Mouse (Mus musculus): ENCODE results near the gene Sez6l2. TPM values are rescaled to one million over a fixed set of nuclear protein-coding genes. Genes with fewer than 3 reads are reported as not detected.

Gene Sez6l2
- polyA plus RNA-seq, 1 experiment from 2014 or later: 0.78 TPM

Other genes with a start within 250 kb of the Sez6l2 start
- 1,525 and 1,527 TPM in 2 replicates for gene Coro1a, start 242.8 kb upstream of the Sez6l2 start, polyA plus RNA-seq (2015; fragmentation: Nextera tagmentation; extraction: Ambion mirVana)
- 35.6 and 37.4 TPM in 2 replicates for gene Mapk3, start 191.0 kb upstream of the Sez6l2 start, polyA plus RNA-seq (2015; fragmentation: Nextera tagmentation; extraction: Ambion mirVana)
- gene Gdpd3, start 184.2 kb upstream of the Sez6l2 start, polyA plus RNA-seq (2015; fragmentation: Nextera tagmentation; extraction: Ambion mirVana): 1.6 TPM in 2 replicates
- gene Ypel3, start 173.6 kb upstream of the Sez6l2 start, polyA plus RNA-seq (2015; fragmentation: Nextera tagmentation; extraction: Ambion mirVana): 153 and 180 TPM in 2 replicates
- gene Tbx6, start 169.1 kb upstream of the Sez6l2 start, polyA plus RNA-seq (2015; fragmentation: Nextera tagmentation; extraction: Ambion mirVana): 0.28 and 0.48 TPM in 2 replicates
- gene Ppp4c, start 158.1 kb upstream of the Sez6l2 start, polyA plus RNA-seq (2015; fragmentation: Nextera tagmentation; extraction: Ambion mirVana): 306 TPM in 2 replicates
- gene Fam57b, start 152.9 kb upstream of the Sez6l2 start, polyA plus RNA-seq (2015; fragmentation: Nextera tagmentation; extraction: Ambion mirVana): 0.19 and 0.20 TPM in 2 replicates
- gene 4930451I11Rik, start 118.9 kb upstream of the Sez6l2 start, polyA plus RNA-seq (2015; fragmentation: Nextera tagmentation; extraction: Ambion mirVana): not detected in 2 replicates
- gene Doc2a, start 103.1 kb upstream of the Sez6l2 start, polyA plus RNA-seq (2015; fragmentation: Nextera tagmentation; extraction: Ambion mirVana): 0.21 and 0.33 TPM in 2 replicates
- 16.9 and 22.6 TPM in 2 replicates for gene Hirip3, start 88.6 kb upstream of the Sez6l2 start, polyA plus RNA-seq (2015; fragmentation: Nextera tagmentation; extraction: Ambion mirVana)
- 82.9 and 98.9 TPM in 2 replicates for gene Ino80e, start 88.2 kb upstream of the Sez6l2 start, polyA plus RNA-seq (2015; fragmentation: Nextera tagmentation; extraction: Ambion mirVana)
- gene Taok2, start 65.9 kb upstream of the Sez6l2 start, polyA plus RNA-seq (2015; fragmentation: Nextera tagmentation; extraction: Ambion mirVana): 21.2 and 26.6 TPM in 2 replicates
- 37.4 and 38.9 TPM in 2 replicates for gene Tmem219, start 27.6 kb upstream of the Sez6l2 start, polyA plus RNA-seq (2015; fragmentation: Nextera tagmentation; extraction: Ambion mirVana)
- gene Kctd13, start 21.7 kb upstream of the Sez6l2 start, polyA plus RNA-seq (2015; fragmentation: Nextera tagmentation; extraction: Ambion mirVana): 15.8 and 18.0 TPM in 2 replicates
- gene Asphd1, start 981 bp upstream of the Sez6l2 start, polyA plus RNA-seq (2015; fragmentation: Nextera tagmentation; extraction: Ambion mirVana): not detected in 2 replicates
- gene Cdipt, start 25.4 kb downstream of the Sez6l2 start, polyA plus RNA-seq (2015; fragmentation: Nextera tagmentation; extraction: Ambion mirVana): 91.9 and 94.6 TPM in 2 replicates
- 1.6 and 1.7 TPM in 2 replicates for gene Cdiptos, start 25.5 kb downstream of the Sez6l2 start, polyA plus RNA-seq (2015; fragmentation: Nextera tagmentation; extraction: Ambion mirVana)
- 29.8 and 32.5 TPM in 2 replicates for gene Mvp, start 64.1 kb downstream of the Sez6l2 start, polyA plus RNA-seq (2015; fragmentation: Nextera tagmentation; extraction: Ambion mirVana)
- gene Pagr1b, start 65.9 kb downstream of the Sez6l2 start, polyA plus RNA-seq (2015; fragmentation: Nextera tagmentation; extraction: Ambion mirVana): 0.60 and 1.2 TPM in 2 replicates
- 51.8 and 100 TPM in 2 replicates for gene Pagr1a, start 66.8 kb downstream of the Sez6l2 start, polyA plus RNA-seq (2015; fragmentation: Nextera tagmentation; extraction: Ambion mirVana)
- gene Gm42742, start 70.5 kb downstream of the Sez6l2 start, polyA plus RNA-seq (2015; fragmentation: Nextera tagmentation; extraction: Ambion mirVana): 57.8 and 80.0 TPM in 2 replicates
- 0.57 and 0.69 TPM in 2 replicates for gene Prrt2, start 70.6 kb downstream of the Sez6l2 start, polyA plus RNA-seq (2015; fragmentation: Nextera tagmentation; extraction: Ambion mirVana)
- gene Maz, start 76.5 kb downstream of the Sez6l2 start, polyA plus RNA-seq (2015; fragmentation: Nextera tagmentation; extraction: Ambion mirVana): 111 and 132 TPM in 2 replicates
- gene Kif22, start 91.9 kb downstream of the Sez6l2 start, polyA plus RNA-seq (2015; fragmentation: Nextera tagmentation; extraction: Ambion mirVana): 117 and 133 TPM in 2 replicates
- gene Zg16, start 136.8 kb downstream of the Sez6l2 start, polyA plus RNA-seq (2015; fragmentation: Nextera tagmentation; extraction: Ambion mirVana): 2.4 and 2.7 TPM in 2 replicates
- 154 and 165 TPM in 2 replicates for gene AI467606, start 140.8 kb downstream of the Sez6l2 start, polyA plus RNA-seq (2015; fragmentation: Nextera tagmentation; extraction: Ambion mirVana)
- gene Qprt, start 171.7 kb downstream of the Sez6l2 start, polyA plus RNA-seq (2015; fragmentation: Nextera tagmentation; extraction: Ambion mirVana): 0.99 and 1.4 TPM in 2 replicates
- 26.6 and 26.7 TPM in 2 replicates for gene Spn, start 187.3 kb downstream of the Sez6l2 start, polyA plus RNA-seq (2015; fragmentation: Nextera tagmentation; extraction: Ambion mirVana)
- 59.5 and 62.0 TPM in 2 replicates for gene Cd2bp2, start 245.5 kb downstream of the Sez6l2 start, polyA plus RNA-seq (2015; fragmentation: Nextera tagmentation; extraction: Ambion mirVana)

Data from thymus, postnatal 0 days (tissue).